Mouse (Mus musculus) C2C12 (cell line): ENCODE data around the gene Klra4. TPM values are rescaled to one million over a fixed set of nuclear protein-coding genes. Genes with fewer than 3 reads are reported as not detected.
"Not testable (repeated sequence)": the region's sequence is repeated elsewhere in the genome, so short reads cannot be mapped to it uniquely, and the experiment has no call there.

Experiments used
- H3K27me3 ChIP-seq: one replicate; pipeline ENCODE4 v1.6.1; 2011; ENCODE audit not compliant: control insufficient read depth, insufficient read depth, insufficient read length
- H3K36me3 ChIP-seq: one replicate; pipeline ENCODE4 v1.6.1; 2011; ENCODE audit not compliant: control insufficient read depth, insufficient read depth
- H3K4me3 ChIP-seq: one replicate; pipeline ENCODE4 v1.5.1; 2011; ENCODE audit warnings: mild to moderate bottlenecking, control low read depth; ENCODE audit not compliant: poor library complexity, insufficient read depth, severe bottlenecking
- H3K79me2 ChIP-seq: one replicate; pipeline ENCODE4 v1.6.1; 2011; ENCODE audit not compliant: control insufficient read depth, insufficient read depth
- H3K79me3 ChIP-seq: one replicate; pipeline ENCODE4 v1.6.1; 2011; ENCODE audit warnings: low read depth, control low read depth
- H3ac ChIP-seq: one replicate; pipeline ENCODE3; 2011; ENCODE audit warnings: low read depth; ENCODE audit not compliant: control insufficient read depth, insufficient read length
- CEBPB ChIP-seq: IDR thresholded peaks from one replicate; pipeline ENCODE4 v1.6.1; 2011; ENCODE audit warnings: low read depth, mild to moderate bottlenecking, control low read depth, moderate library complexity
- CTCF ChIP-seq: IDR thresholded peaks from one replicate; pipeline ENCODE4 v1.5.1; 2011; ENCODE audit not compliant: control insufficient read depth, insufficient read depth, insufficient read length
- FOSL1 ChIP-seq: IDR thresholded peaks from one replicate; pipeline ENCODE4 v1.8.0; 2011; ENCODE audit warnings: mild to moderate bottlenecking, low read length; ENCODE audit not compliant: poor library complexity, insufficient read depth, severe bottlenecking
- MAX ChIP-seq: IDR thresholded peaks from one replicate; pipeline ENCODE4 v1.6.1; 2011; ENCODE audit warnings: mild to moderate bottlenecking, control low read depth
- MYOD1 ChIP-seq: IDR thresholded peaks from one replicate; pipeline ENCODE4 v1.6.1; 2011; ENCODE audit warnings: low read depth; ENCODE audit not compliant: control insufficient read depth, insufficient read length
- MYOG ChIP-seq: IDR thresholded peaks from one replicate; pipeline ENCODE4 v1.6.1; 2011; ENCODE audit not compliant: control insufficient read depth, insufficient read length; ENCODE audit errors: extremely low read depth
- USF1 ChIP-seq: IDR thresholded peaks from one replicate; pipeline ENCODE4 v1.6.1; 2011; ENCODE audit warnings: low read depth, mild to moderate bottlenecking, control low read depth, moderate library complexity
- long read RNA-seq, 2 experiments: library from polyadenylated mRNA; unstranded; transcript quantifications; one replicate each; pipeline ENCODE4 v2.0.0; 2019 to 2020
- polyA plus RNA-seq: library from polyadenylated mRNA; unstranded; fragments of >200 nt; fragmentation: generic; extraction: Trizol; gene quantifications from one replicate; pipeline ENCODE4 v1.2.1, GENCODE M21; 2012; ENCODE audit warnings: missing spikeins

Gene Klra4
- polyA plus RNA-seq: not detected
- long read RNA-seq, experiment 1: 0 reads
- long read RNA-seq, experiment 2: 0 reads

DNA sequence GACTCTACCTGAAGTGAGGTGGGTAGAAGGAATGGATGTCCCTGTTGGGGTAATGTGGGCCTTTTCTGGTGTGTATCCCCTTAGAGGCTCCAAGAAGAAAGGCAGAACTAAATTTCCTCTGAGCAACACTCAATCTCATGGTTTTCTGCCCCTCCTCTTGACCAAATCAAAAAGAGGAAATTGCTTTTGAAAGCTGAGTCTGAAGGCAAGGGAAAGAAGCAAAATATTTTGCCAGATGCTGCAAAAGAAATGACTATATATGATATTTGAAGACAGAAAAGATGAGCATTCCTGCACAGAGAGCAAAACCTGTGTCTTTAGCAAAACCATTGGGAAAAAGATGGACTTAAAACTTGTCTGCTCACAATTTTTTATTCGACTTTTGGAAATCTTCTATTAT lies at the start of gene Klra4:
Gene Klra4 (minus strand): TSS at position 101 of the 400 bp plus-strand sequence.
- H3K79me2 ChIP-seq, H3K27me3 ChIP-seq, H3K36me3 ChIP-seq, H3K79me3 ChIP-seq, H3K4me3 ChIP-seq, H3ac ChIP-seq: not testable (repeated sequence)

DNA sequence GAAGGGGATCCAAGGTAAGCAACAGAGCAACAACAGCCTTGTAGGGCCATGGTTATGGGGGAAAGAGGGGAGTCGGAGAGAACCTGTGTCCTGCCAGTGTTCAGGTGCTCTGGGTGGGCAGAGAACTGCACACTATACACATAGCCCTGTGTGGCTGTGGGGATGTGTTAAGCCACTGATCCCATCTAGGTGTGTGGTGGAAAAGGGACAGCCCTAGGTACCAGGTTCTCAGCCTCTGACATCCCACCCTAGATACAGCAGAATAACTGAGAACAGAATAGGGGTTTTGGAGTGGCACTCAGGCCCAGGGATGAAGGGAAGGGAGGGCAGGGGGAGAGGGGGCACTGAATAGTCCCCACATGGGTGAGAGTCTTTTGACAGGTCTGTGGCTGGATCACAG lies 43.4 kb upstream of the Klra4 start:
- H3ac ChIP-seq: no peak overlapping the region
- no peaks in the 10 kb centered on the region for H3K79me3 ChIP-seq
- TF ChIP-seq CTCF (no peak), MYOD1 (no peak), MYOG (no peak), FOSL1 (no peak), USF1 (no peak)
- no peaks in the 10 kb centered on the region for H3K79me2 ChIP-seq
- no peaks in the 10 kb centered on the region for H3K36me3 ChIP-seq
- H3K27me3 ChIP-seq: no peaks in the 10 kb centered on the region
- no peak overlapping the region for H3K4me3 ChIP-seq

DNA sequence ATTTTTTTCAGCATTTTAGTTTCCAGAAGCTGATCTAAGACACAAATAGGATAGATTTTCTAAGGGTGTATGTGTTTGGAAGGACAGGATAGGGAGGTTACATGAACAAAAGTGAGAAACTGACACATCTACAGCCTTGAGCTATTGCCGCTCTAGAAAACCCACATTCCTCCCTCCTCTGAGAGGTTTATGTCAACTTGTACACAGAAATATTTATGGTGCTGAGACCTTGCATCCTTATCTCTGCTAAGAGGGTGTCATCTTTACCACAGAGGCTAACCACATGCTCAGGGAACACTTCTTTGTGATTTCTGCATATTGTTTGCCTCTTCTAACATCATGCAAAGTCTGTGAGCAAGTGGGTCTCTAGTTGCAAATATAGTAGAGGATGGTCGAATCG lies 35.7 kb upstream of the Klra4 start:
- H3K27me3 ChIP-seq, H3K79me2 ChIP-seq, H3K79me3 ChIP-seq, H3ac ChIP-seq, H3K4me3 ChIP-seq, H3K36me3 ChIP-seq: not testable (repeated sequence)

DNA sequence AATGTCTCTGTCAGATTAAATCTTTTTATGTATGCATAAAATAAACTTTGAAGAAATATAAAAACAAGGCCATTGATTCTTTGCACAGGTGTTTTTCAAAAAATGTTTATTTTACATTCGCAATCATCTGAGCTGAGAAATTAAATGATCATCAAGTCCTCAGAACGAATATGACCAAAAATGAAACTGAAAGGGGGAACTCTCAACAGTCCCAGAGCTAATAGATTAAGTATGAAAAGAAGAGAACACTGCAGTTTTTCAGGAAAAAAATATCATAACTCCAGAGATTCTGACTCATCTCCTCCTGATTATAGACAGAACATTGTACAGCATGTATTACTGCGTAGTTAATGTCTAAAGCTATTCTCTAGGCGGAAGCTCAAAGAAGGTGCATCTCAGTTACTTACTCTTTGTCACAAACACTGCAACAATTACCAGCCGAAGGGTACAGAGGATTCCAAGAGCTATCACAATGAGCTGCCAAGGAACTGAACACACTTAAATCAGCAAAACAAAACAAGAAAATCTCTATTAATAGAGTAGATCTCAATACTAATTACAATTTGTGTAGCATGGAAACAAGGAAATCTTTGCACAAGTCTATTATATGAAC lies 25.4 kb upstream of the Klra4 start:
- Histone ChIP-seq H3K79me3 (no peaks in the 10 kb centered on the region), H3K27me3 (no peaks in the 10 kb centered on the region), H3K79me2 (no peaks in the 10 kb centered on the region), H3ac (no peak overlapping the region), H3K4me3 (no peak overlapping the region), H3K36me3 (no peaks in the 10 kb centered on the region)
- TF ChIP-seq USF1: no peak
- TF ChIP-seq MYOG: no peak
- no peak for TF ChIP-seq CEBPB
- no peak for TF ChIP-seq MAX
- no peak for TF ChIP-seq CTCF
- no peak for TF ChIP-seq MYOD1

- Histone ChIP-seq H3K4me3 (no peak overlapping the region), H3K36me3 (no peaks in the 10 kb centered on the region), H3K79me3 (no peaks in the 10 kb centered on the region), H3K27me3 (no peaks in the 10 kb centered on the region), H3K79me2 (no peaks in the 10 kb centered on the region), H3ac (no peak overlapping the region)
- no peak for TF ChIP-seq FOSL1
- no peak for TF ChIP-seq MYOG
- TF ChIP-seq USF1: no peak
- no peak for TF ChIP-seq MAX
- no peak for TF ChIP-seq CEBPB
- no peak for TF ChIP-seq MYOD1
- no peak for TF ChIP-seq CTCF
Measured at GRCm38 (mm10) chr6:130065196-130065595, 1.9 kb downstream of the Klra4 start.

- H3K27me3 ChIP-seq, H3K79me2 ChIP-seq, H3K4me3 ChIP-seq, H3K79me3 ChIP-seq, H3ac ChIP-seq, H3K36me3 ChIP-seq: not testable (repeated sequence)
Measured at GRCm38 (mm10) chr6:130035146-130035545, 31.9 kb downstream of the Klra4 start.

GRCm38 (mm10) chr6:130031493-130032089 lies 35.5 kb downstream of the Klra4 start:
- H3K79me2 ChIP-seq, H3K4me3 ChIP-seq, H3K36me3 ChIP-seq, H3K79me3 ChIP-seq, H3ac ChIP-seq, H3K27me3 ChIP-seq: not testable (repeated sequence)
